Mouse (Mus musculus): Measurements from ENCODE around the gene Pheta1.
"Not testable (repeated sequence)": the region's sequence is repeated elsewhere in the genome, so short reads cannot be mapped to it uniquely, and the experiment has no call there.

The Pheta1 gene

GRCm38 (mm10) chr5:121846322-121846721 is 2.5 kb upstream of the Pheta1 start:
- DNase-seq = no peak

GRCm38 (mm10) chr5:121847269-121847668 is 1.5 kb upstream of the Pheta1 start:
- DNase-seq = not testable (repeated sequence)

DNA sequence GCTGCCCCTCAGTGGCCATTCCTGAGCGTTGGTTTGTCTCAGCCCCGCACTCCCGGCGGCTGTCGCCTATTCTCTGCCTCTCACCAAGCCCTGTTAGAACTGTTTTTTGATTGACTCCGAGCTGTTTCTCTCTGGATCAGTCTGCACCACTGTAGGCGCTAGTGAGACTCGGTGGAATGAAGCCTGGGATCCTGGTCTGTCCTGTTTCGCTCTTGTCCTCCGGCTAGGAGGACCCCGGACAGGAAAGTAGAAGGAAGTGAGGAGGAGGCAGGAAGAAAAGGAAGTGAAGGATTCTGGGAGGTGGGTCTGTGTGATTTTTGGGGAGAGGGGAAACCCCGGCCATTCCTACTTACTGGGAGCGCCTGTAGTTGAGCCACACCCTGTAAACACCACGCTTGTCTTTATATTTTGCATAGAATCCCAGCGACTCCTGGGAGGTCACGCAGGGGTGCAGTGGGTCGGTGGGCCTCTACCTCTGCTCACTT is 707 bp upstream of the Pheta1 start:
- peak; percentile 72 for DNase-seq

- DNase-seq = no peak
Observed at GRCm38 (mm10) chr5:121849478-121850349, 930 bp downstream of the Pheta1 start.

GRCm38 (mm10) chr5:121853368-121854051 is 4.7 kb downstream of the Pheta1 start:
- DNase-seq = peak; percentile 95

DNA sequence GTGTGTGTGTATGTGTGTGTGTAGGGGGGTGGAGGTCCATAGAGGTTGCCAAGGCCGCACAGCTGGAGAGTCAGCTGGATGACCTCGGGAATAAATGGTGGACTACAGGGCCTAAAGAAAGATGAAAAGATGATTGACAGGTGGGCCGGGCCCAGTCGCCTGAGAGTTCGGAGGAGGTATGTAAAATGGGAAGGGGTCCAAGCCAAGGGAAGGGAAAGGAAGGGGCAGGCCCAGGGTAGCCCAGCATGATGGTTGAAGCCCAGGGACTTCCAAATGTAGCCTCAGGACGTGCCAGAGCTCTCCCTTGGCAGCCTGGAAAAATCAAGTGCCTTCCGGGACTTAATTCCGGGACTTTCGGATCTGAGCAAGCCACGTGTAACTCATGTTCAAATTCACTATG is 6.0 kb downstream of the Pheta1 start:
- no peak for DNase-seq

- DNase-seq = no peak
Observed at GRCm38 (mm10) chr5:121856740-121857139, 8.0 kb downstream of the Pheta1 start.

GRCm38 (mm10) chr5:121858427-121858826 is 9.6 kb downstream of the Pheta1 start:
- no peak for DNase-seq

DNA sequence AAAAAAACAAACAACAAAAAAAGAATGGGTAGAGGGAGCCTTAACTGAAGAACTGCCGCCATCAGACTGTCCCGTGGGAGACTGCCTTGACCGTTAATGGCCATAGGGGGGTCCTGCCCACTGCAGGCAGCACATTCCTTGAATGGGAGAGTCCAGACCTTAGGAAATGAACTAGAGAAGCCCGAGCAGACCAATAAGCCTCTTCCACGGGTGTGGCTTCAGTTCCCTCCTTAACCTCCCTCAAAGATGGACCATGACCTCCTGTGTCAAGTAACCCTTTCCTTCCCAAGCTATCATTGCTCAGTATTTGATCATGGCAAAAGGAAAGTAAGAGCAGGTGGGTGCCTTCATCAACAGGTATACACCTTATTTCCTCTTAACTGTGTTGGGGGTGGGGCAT is 13.2 kb downstream of the Pheta1 start:
- no peak for DNase-seq

GRCm38 (mm10) chr5:121864330-121864729 is 15.5 kb downstream of the Pheta1 start:
- DNase-seq = no peak

DNA sequence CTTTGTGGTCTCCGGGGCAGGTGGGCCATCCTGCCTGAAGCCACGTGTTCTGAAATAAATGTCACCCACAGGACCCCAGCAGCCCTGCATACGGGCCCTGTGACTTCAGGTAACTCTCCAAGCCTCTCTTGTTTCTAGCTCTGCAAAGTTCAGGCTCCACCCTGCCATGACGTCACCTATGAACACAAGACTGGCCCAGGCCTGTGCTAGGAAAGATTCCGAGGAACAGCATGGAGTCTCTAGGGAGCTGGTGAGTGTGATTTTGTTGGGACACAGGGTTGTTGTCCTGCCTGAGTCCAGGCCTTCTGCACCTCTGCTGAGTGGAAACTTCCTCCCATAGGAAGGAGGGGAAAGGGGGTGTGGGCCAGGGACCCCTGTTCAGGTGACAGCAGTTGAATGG is 19.2 kb downstream of the Pheta1 start:
- peak; percentile 60 for DNase-seq

DNA sequence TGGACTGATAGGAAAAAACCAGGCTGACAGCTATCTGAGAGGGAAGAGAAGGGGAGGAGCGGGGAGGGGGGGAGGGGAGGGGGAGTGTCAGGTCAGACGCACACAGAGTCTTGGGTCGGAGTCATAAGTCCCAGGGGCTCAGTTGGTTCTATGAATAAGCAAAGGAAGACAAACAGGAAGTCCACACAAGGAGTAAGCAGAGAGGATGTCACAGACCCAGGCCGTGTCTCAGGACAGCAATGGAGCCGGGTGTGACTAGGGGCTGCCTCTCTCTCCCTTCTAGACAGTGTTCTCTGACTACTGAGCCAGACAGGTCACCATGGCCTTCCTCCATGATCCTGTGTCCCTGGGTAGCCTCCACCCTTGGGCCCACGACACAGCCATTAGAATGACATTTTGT is 22.0 kb downstream of the Pheta1 start:
- DNase-seq = peak; percentile 40

- peak; percentile 78 for DNase-seq
Observed at GRCm38 (mm10) chr5:121871515-121872030, 22.8 kb downstream of the Pheta1 start.

GRCm38 (mm10) chr5:121872158-121872557 is 23.4 kb downstream of the Pheta1 start:
- DNase-seq = peak; percentile 86

DNA sequence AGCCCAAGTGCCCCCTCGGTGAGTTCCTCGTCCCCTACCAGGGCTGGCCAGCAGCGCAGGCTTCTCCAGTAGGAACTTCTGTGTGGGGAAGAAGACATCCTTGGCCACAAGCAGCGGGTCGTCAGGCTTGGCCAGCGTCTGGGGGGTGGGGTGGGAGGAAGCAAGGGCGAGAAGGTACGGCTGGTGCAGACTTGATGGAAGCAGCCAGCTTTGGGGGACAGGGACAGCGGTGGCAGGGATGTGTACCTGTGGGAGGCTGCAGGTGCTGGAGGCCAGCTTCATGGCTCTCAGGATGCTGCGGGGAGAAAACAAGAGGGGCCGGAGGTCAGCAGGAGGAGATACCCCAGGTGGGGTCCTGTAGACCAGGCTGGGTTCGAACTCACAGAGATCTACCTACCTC is 26.3 kb downstream of the Pheta1 start:
- DNase-seq = no peak

DNA sequence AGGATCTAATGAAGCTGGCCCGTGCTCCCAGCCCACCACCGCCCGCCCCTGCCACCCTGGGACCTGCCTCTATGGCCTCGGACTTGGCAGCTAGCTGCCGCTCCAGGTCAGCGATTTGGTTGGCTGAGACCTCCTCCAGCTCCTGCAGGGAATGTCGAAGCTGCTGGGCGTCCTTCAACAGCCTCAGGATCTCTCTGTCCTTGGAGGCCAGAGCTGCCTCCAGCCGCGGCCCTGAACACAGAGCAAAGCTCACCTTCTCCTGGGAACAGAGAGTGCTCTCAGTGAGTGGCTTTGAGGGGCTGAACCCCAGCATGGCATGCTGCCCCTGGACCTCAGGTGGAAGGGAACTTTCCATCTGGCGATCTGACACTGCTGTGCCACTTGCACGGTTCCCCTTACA is 28.1 kb downstream of the Pheta1 start:
- no peak for DNase-seq

- no peak for DNase-seq
Observed at GRCm38 (mm10) chr5:121878703-121879102, 29.9 kb downstream of the Pheta1 start.

- peak; percentile 62 for DNase-seq
Observed at GRCm38 (mm10) chr5:121879211-121879610, 30.4 kb downstream of the Pheta1 start.

- no peak for DNase-seq
Observed at GRCm38 (mm10) chr5:121883356-121883755, 34.6 kb downstream of the Pheta1 start.

GRCm38 (mm10) chr5:121889375-121889774 is 40.6 kb downstream of the Pheta1 start:
- no peak for DNase-seq

DNA sequence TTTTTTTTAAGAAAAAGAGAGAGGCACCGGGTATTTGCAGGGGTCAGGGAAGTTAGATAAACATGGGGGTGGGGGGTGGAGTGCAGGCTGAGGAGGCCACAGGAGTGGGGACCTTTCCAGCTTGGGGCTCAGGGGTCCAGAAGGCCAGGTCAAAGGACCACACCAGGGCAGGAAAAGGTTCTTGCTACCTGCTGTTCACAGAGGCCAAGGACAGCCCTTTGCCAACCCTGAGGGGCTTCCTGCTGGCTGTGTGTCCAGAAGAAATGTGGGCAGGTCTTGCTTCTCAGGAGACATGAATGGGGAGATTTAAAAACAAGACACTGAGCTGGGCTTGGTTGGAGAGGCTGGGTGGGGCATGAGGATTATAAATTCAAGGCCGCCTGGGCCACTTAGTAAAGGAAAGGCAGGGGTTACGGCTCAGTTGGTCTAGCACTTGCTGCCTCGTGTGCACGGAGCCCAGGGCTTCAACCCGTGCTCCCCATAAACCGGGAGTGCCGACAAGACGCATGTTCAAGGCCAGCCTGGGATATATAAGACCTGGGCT is 41.1 kb downstream of the Pheta1 start:
- DNase-seq = no peak

DNA sequence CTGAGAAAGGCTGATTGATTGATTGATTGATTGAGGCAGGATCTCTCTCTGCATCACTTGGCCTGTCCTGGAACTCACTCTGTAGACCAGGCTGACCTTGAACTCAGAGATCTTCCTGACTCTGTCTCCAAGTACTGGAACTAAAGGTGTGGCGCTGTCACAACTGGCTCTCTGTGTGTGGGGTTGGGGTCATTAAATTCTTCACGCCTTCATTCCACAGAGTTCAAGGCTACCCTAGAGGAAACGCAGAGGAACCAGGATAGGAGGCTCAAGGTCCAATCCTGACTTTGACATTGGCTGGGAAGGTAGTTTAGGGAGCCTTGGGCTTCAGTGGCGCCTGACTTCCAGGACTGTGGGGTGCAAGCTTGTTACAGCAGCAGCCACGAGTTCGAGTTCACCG is 42.1 kb downstream of the Pheta1 start:
- DNase-seq = no peak

DNA sequence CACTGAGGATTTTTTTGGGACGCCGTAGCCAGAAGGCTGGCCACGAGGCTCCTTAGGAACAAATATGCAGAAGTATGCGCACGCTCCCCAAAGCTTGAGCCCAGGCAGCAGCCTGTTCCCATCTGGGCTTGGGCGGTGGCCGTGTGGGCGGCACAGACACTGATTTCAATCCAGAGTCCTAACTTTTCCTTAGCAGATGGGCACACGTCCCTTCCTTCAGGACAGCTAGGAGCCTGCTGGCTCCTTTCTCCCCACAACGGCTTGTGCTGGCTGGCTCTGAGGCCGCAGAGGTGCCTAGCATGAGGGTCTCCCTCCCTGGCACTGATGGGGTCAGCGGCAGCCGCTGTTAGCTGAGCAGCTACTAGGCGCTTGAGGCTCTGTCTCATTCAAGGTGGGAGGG is 43.5 kb downstream of the Pheta1 start:
- DNase-seq = no peak

DNA sequence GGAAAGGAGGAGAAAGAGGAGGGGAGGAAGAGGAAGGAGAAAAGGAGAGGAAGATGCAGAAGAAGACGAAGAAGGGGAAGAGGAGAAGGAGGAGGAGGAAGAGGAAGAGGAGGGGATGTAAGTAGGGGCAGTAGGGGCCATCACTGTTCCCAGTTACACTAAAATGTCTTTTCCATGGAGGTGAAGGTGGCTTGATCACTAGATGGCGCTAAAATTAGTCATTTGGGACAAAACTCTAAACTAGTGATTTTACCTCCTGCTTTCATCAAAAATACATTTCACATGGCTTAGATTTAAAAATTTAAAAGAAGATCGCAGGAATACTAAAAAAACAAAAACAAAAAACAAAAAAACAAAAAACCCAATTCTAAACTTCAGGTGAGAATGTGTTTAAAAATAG is 44.8 kb downstream of the Pheta1 start:
- DNase-seq = peak; percentile 38
